Mouse (Mus musculus) kidney, adult 11 months (tissue): Measurements from ENCODE around the gene Ube2r2.

Experiments used
- DNase-seq: peaks from one replicate; pipeline ENCODE4 v3.0.0; 2022

Gene Ube2r2

GRCm38 (mm10) chr4:41124180-41124951 lies 11.2 kb upstream of the Ube2r2 start, which contains the start of gene Nol6:
TSS of gene Nol6 (minus strand) at chr4:41124455.
- DNase-seq: peak; percentile 99

- DNase-seq: peak; percentile 50
These were observed 6.1 kb upstream of the Ube2r2 start for GRCm38 (mm10) chr4:41129406-41129805.

GRCm38 (mm10) chr4:41129836-41130235 lies 5.7 kb upstream of the Ube2r2 start:
- no peak for DNase-seq

GRCm38 (mm10) chr4:41132471-41132870 lies 3.1 kb upstream of the Ube2r2 start:
- DNase-seq: no peak

- DNase-seq: no peak
These were observed 1.8 kb upstream of the Ube2r2 start for GRCm38 (mm10) chr4:41133529-41134291.

- peak; percentile 82 for DNase-seq
These were observed 420 bp upstream of the Ube2r2 start for GRCm38 (mm10) chr4:41134935-41135710.

- DNase-seq: peak; percentile 71
These were observed 887 bp downstream of the Ube2r2 start for GRCm38 (mm10) chr4:41136454-41136805.

GRCm38 (mm10) chr4:41136811-41137210 lies 1.3 kb downstream of the Ube2r2 start:
- no peak for DNase-seq

GRCm38 (mm10) chr4:41140174-41140875 lies 4.8 kb downstream of the Ube2r2 start:
- DNase-seq: peak; percentile 31

GRCm38 (mm10) chr4:41142601-41143000 lies 7.1 kb downstream of the Ube2r2 start:
- peak; percentile 54 for DNase-seq

GRCm38 (mm10) chr4:41149891-41150290 lies 14.3 kb downstream of the Ube2r2 start:
- no peak for DNase-seq

GRCm38 (mm10) chr4:41151186-41151585 lies 15.6 kb downstream of the Ube2r2 start:
- DNase-seq: no peak

- no peak for DNase-seq
These were observed 17.6 kb downstream of the Ube2r2 start for GRCm38 (mm10) chr4:41153146-41153545.

GRCm38 (mm10) chr4:41156961-41157360 lies 21.4 kb downstream of the Ube2r2 start:
- DNase-seq: no peak

GRCm38 (mm10) chr4:41158251-41158650 lies 22.7 kb downstream of the Ube2r2 start:
- no peak for DNase-seq

GRCm38 (mm10) chr4:41161232-41161631 lies 25.7 kb downstream of the Ube2r2 start:
- DNase-seq: no peak

GRCm38 (mm10) chr4:41164974-41165373 lies 29.4 kb downstream of the Ube2r2 start:
- no peak for DNase-seq

GRCm38 (mm10) chr4:41165693-41166475 lies 30.3 kb downstream of the Ube2r2 start:
- peak; percentile 47 for DNase-seq

- DNase-seq: no peak
These were observed 35.4 kb downstream of the Ube2r2 start for GRCm38 (mm10) chr4:41170970-41171369.

GRCm38 (mm10) chr4:41174631-41175030 lies 39.1 kb downstream of the Ube2r2 start:
- DNase-seq: no peak

GRCm38 (mm10) chr4:41179825-41180725 lies 44.5 kb downstream of the Ube2r2 start:
- no peak for DNase-seq
